Mouse (Mus musculus): ENCODE measurements around the gene Mfsd4b1.

- TF ChIP-seq CTCF (IDR thresholded peaks at IDR 0.05; ENCODE audit: extremely low read depth, insufficient read length, insufficient replicate concordance, low read depth, low read length) (no peak), POLR2A (IDR thresholded peaks at IDR 0.05; ENCODE audit: low read depth, low read length) (no peak)
Measured at GRCm38 (mm10) chr10:40029610-40030009, 4.5 kb upstream of the Mfsd4b1 start.
